Comparison of ENCODE assay signal across 27 mouse cellular contexts in genomic region chr2:103278476-103278875, GRCm38 (mm10). TPM values are rescaled to one million over a fixed set of nuclear protein-coding genes. Genes with fewer than 3 reads are reported as not detected.
DNase-seq lines count a peak whose midpoint lies in the region; ATAC-seq and TF ChIP-seq lines count a peak whose summit lies in the region.
"Had no signal": no experiment of that assay in that cellular context is flagged by ENCODE, and none has a peak within 500 bp of the region (broad histone marks: within the 10 kb centered on the region; RNA-seq: fewer than 3 reads in every experiment).

No protein-coding gene starts in this region.

- no peak overlapping the region for H3K9ac ChIP-seq in kidney, postnatal 0 days (ENCODE audit: low read depth, low read length)
- no peak overlapping the region for H3K9ac ChIP-seq in kidney, embryonic 14.5 days (ENCODE audit: low read depth, low read length)
- no peak overlapping the region for H3K9ac ChIP-seq in intestine, embryonic 16.5 days (ENCODE audit: low read depth, low read length)
- H3K9ac ChIP-seq: embryonic facial prominence, embryonic 12.5 days; forebrain, postnatal 0 days; heart, embryonic 15.5 days; hindbrain, embryonic 13.5 days had no signal

- no peak for ATAC-seq in kidney, postnatal 0 days (replicated peaks; ENCODE audit: low FRiP score, low read depth)
- ATAC-seq in kidney, embryonic 14.5 days (ENCODE audit: low FRiP score, low TSS enrichment), result no peak
- ATAC-seq in intestine, embryonic 16.5 days, result 0 out of 2 replicates have a peak, but pooled peaks have one; percentile 27
- ATAC-seq: forebrain, embryonic 14.5 days; forebrain, postnatal 0 days; hindbrain, embryonic 16.5 days; Patski had no signal

- 58% methylated on average over 1 of the region's 1 CpGs for WGBS in kidney, postnatal 0 days
- WGBS in kidney, embryonic 14.5 days, result 9% methylated on average over 1 of the region's 1 CpGs
- 53% methylated on average over 1 of the region's 1 CpGs for WGBS in intestine, embryonic 16.5 days

- peak overlapping the region; percentile 66; the same call in 1 of the 2 replicates for H3K27ac ChIP-seq in gastrocnemius, adult 2 months
- no peak overlapping the region for H3K27ac ChIP-seq in kidney, postnatal 0 days
- no peak overlapping the region for H3K27ac ChIP-seq in kidney, embryonic 14.5 days (ENCODE audit: low read depth, low read length)
- H3K27ac ChIP-seq in intestine, embryonic 16.5 days (ENCODE audit: low read length), result no peak overlapping the region
- H3K27ac ChIP-seq: embryonic facial prominence, embryonic 12.5 days; heart, embryonic 15.5 days; hindbrain, embryonic 10.5 days; hindbrain, embryonic 13.5 days had no signal

- H3K9me3 ChIP-seq in kidney, postnatal 0 days (replicated peaks; ENCODE audit: low read length), result no peaks in the 10 kb centered on the region
- no peaks in the 10 kb centered on the region for H3K9me3 ChIP-seq in kidney, embryonic 14.5 days (ENCODE audit: control insufficient read depth, low read length)
- H3K9me3 ChIP-seq in intestine, embryonic 16.5 days (ENCODE audit: control insufficient read depth, low read length), result no peaks in the 10 kb centered on the region
- H3K9me3 ChIP-seq: embryonic facial prominence, embryonic 12.5 days; G1E; heart, embryonic 15.5 days; hindbrain, embryonic 10.5 days; hindbrain, embryonic 13.5 days had no signal

- no peak overlapping the region for H3K4me3 ChIP-seq in gastrocnemius, adult 2 months
- H3K4me3 ChIP-seq in kidney, postnatal 0 days (replicated peaks; ENCODE audit: low read depth, low read length), result no peak overlapping the region
- H3K4me3 ChIP-seq in kidney, embryonic 14.5 days (ENCODE audit: low read length), result no peak overlapping the region
- no peak overlapping the region for H3K4me3 ChIP-seq in intestine, embryonic 16.5 days (ENCODE audit: low read length)
- H3K4me3 ChIP-seq: embryonic facial prominence, embryonic 12.5 days; heart, embryonic 15.5 days; hindbrain, embryonic 10.5 days; hindbrain, embryonic 13.5 days had no signal

- no peak for TF ChIP-seq CTCF in gastrocnemius, adult 2 months (IDR thresholded peaks at IDR 0.05)
- no peak for TF ChIP-seq CTCF in kidney, postnatal 0 days (IDR thresholded peaks at IDR 0.05; ENCODE audit: low read depth)

- no peaks in the 10 kb centered on the region for H3K36me3 ChIP-seq in kidney, postnatal 0 days (ENCODE audit: insufficient read depth, low read length)
- no peaks in the 10 kb centered on the region for H3K36me3 ChIP-seq in kidney, embryonic 14.5 days (ENCODE audit: control insufficient read depth, insufficient read depth, low read length)
- H3K36me3 ChIP-seq in intestine, embryonic 16.5 days (ENCODE audit: control insufficient read depth, insufficient read depth, low read length), result no peaks in the 10 kb centered on the region
- H3K36me3 ChIP-seq: embryonic facial prominence, embryonic 12.5 days; G1E; heart, embryonic 15.5 days; hindbrain, embryonic 10.5 days; hindbrain, embryonic 13.5 days had no signal

- DNase-seq in gastrocnemius, adult 2 months, result no peak
- DNase-seq in gastrocnemius, adult 18-20 months (ENCODE audit: low spot score), result no peak
- peak; percentile 43 for DNase-seq in kidney, postnatal 0 days (ENCODE audit: low spot score)
- DNase-seq in urinary bladder, postnatal 10 days (ENCODE audit: low spot score), result no peak
- DNase-seq: adrenal gland, postnatal 10 days; B cell, adult 2 months; cerebellum, adult 18-20 months; cerebellum, adult 9-10 months; forebrain, postnatal 0 days; gastrocnemius, postnatal 10 days; gastrocnemius, postnatal 36 days; kidney, adult 11 months had no signal

- H3K27me3 ChIP-seq in kidney, postnatal 0 days (ENCODE audit: insufficient read depth, low read length), result no peaks in the 10 kb centered on the region
- H3K27me3 ChIP-seq in kidney, embryonic 14.5 days (ENCODE audit: control insufficient read depth, insufficient read depth, low read length), result no peaks in the 10 kb centered on the region
- H3K27me3 ChIP-seq in intestine, embryonic 16.5 days (replicated peaks; ENCODE audit: control insufficient read depth, insufficient read depth, low read length), result no peaks in the 10 kb centered on the region
- H3K27me3 ChIP-seq: CH12.LX; embryonic facial prominence, embryonic 12.5 days; heart, embryonic 15.5 days; hindbrain, embryonic 13.5 days; Patski had no signal

- intact Hi-C loops in gastrocnemius, adult 2 months (cut with DNase I), result no loop called here

- peaks cover 4% of the 10 kb centered on the region; the same call in 1 of the 2 replicates for H3K4me1 ChIP-seq in kidney, postnatal 0 days (replicated peaks; ENCODE audit: insufficient read depth, low read length)
- H3K4me1 ChIP-seq in kidney, embryonic 14.5 days (ENCODE audit: control insufficient read depth, insufficient read depth, low read length), result 0 out of 2 replicates have a peak, but pooled peaks cover 5% of the 10 kb centered on the region
- peaks cover 16% of the 10 kb centered on the region for H3K4me1 ChIP-seq in intestine, embryonic 16.5 days (ENCODE audit: control insufficient read depth, insufficient read depth, low read length)
- H3K4me1 ChIP-seq: embryonic facial prominence, embryonic 12.5 days; hindbrain, embryonic 10.5 days; hindbrain, embryonic 13.5 days had no signal

- no peak overlapping the region for H3K4me2 ChIP-seq in kidney, postnatal 0 days (ENCODE audit: low read length)
- H3K4me2 ChIP-seq in kidney, embryonic 14.5 days (replicated peaks; ENCODE audit: low read depth, low read length), result no peak overlapping the region
- no peak overlapping the region for H3K4me2 ChIP-seq in intestine, embryonic 16.5 days (ENCODE audit: low read depth, low read length)
- H3K4me2 ChIP-seq: embryonic facial prominence, embryonic 12.5 days; heart, embryonic 11.5 days; heart, embryonic 15.5 days; hindbrain, embryonic 13.5 days had no signal

RNA-seq across cellular contexts. Expression of gene Ehf, which starts 24.6 kb away (rescaled TPM):
- under 1 TPM in 1 of 2 experiments, not detected in 1; 0.23 TPM for total RNA-seq in gastrocnemius, adult 2 months (2021)
- total RNA-seq in gastrocnemius, adult 18-20 months (2021), result under 1 TPM in 1 of 2 experiments, not detected in 1; 0.23 TPM
- 23.3 and 23.5 TPM in 2 replicates for polyA plus RNA-seq in kidney, postnatal 0 days (2015; fragmentation: Nextera tagmentation; extraction: Ambion mirVana)
- polyA plus RNA-seq in kidney, embryonic 14.5 days (2014; fragmentation: Nextera tagmentation; extraction: Ambion mirVana), result 19.1 and 29.6 TPM in 2 replicates
- polyA plus RNA-seq in intestine, embryonic 16.5 days (2015; fragmentation: Nextera tagmentation; extraction: Ambion mirVana), result 28.9 and 29.8 TPM in 2 replicates
- total RNA-seq: gastrocnemius, postnatal 10 days; granulocyte monocyte progenitor cell, adult 5-6 weeks; heart, postnatal 36 days had no signal
- polyA plus RNA-seq: forebrain, embryonic 11.5 days had no signal
